Mouse (Mus musculus) neural tube, embryonic 14.5 days (tissue): ENCODE measurements around the gene Gmppb. TPM values are rescaled to one million over a fixed set of nuclear protein-coding genes. Genes with fewer than 3 reads are reported as not detected.

Experiments
- ATAC-seq: fragments of 200-750 bp; cut with Nextera tagmentation; 2 replicates; pipeline ENCODE4 v1.8.0; 2017; ENCODE audit warnings: low read depth, mild to moderate bottlenecking, moderate TSS enrichment, moderate library complexity
- H3K27ac ChIP-seq: fragments of 300-500 bp; sonication (generic); 2 replicates; pipeline ENCODE4 v1.5.1; 2014; ENCODE audit warnings: low read depth, mild to moderate bottlenecking, control low read depth, low read length, moderate library complexity, mixed read lengths
- H3K27me3 ChIP-seq: fragments of 300-500 bp; sonication (generic); 2 replicates; pipeline ENCODE4 v1.6.1; 2014; ENCODE audit warnings: low read length; ENCODE audit not compliant: control insufficient read depth, insufficient read depth
- H3K36me3 ChIP-seq: fragments of 300-500 bp; sonication (generic); 2 replicates; pipeline ENCODE4 v1.6.1; 2014; ENCODE audit warnings: low read length, mixed read lengths; ENCODE audit not compliant: control insufficient read depth, insufficient read depth
- H3K4me1 ChIP-seq: fragments of 300-500 bp; sonication (generic); 2 replicates; pipeline ENCODE4 v1.6.1; 2014; ENCODE audit warnings: low read length; ENCODE audit not compliant: control insufficient read depth, insufficient read depth
- H3K4me2 ChIP-seq: fragments of 300-500 bp; sonication (generic); 2 replicates; pipeline ENCODE4 v1.6.1; 2014; ENCODE audit warnings: mild to moderate bottlenecking, low read depth, low read length, control low read depth
- H3K4me3 ChIP-seq: fragments of 300-500 bp; sonication (generic); 2 replicates; pipeline ENCODE4 v1.5.1; 2014; ENCODE audit warnings: low read depth, low read length, control low read depth, mixed read lengths
- H3K9ac ChIP-seq: fragments of 300-500 bp; sonication (generic); replicated peaks from 2 replicates; pipeline ENCODE4 v1.6.1; 2014; ENCODE audit warnings: low read depth, mild to moderate bottlenecking, control low read depth, low read length, mixed read lengths
- H3K9me3 ChIP-seq: fragments of 300-500 bp; sonication (generic); 2 replicates; pipeline ENCODE4 v1.6.1; 2016; ENCODE audit warnings: low read length; ENCODE audit not compliant: control insufficient read depth
- WGBS: fragments of 180-500 bp; shearing (Covaris S2); extraction: QIAGEN DNeasy Blood & Tissue Kit; methylation state at CpG from one replicate; pipeline ENCODE4 v1.1.7; 2014; 5-methylcytosine and 5-hydroxymethylcytosine counted together
- polyA plus RNA-seq: library from polyadenylated mRNA; unstranded; fragments of >200 nt; fragmentation: Nextera tagmentation; extraction: Ambion mirVana; gene quantifications from 2 replicates; pipeline ENCODE4 v1.2.1, GENCODE M21; 2014

The Gmppb gene
- polyA plus RNA-seq, 1 experiment from 2014 or later: 19.5 TPM

DNA sequence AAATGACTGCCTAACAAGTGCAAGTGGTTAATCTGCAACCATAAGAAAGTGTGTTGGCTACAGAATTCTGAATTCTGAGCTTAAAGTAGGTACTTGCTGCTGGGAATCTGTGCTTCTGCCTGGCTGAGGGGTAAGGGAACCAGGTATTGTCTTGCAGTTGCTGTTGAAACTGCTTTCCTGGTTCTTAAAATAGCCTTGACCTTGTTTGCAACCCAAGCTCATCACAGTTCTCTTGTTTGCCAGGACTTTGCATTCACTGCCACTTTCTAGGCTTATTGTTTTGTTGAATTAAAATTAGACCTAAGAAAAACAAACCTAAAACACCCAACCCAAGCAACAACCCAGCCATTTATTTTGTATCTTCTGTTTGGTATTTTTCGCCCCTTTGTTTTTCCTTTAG lies 28.3 kb upstream of the Gmppb start:
- Histone ChIP-seq H3K4me1 (no peaks in the 10 kb centered on the region), H3K9ac (no peak overlapping the region), H3K27ac (no peak overlapping the region), H3K9me3 (no peaks in the 10 kb centered on the region), H3K4me3 (no peak overlapping the region), H3K27me3 (no peaks in the 10 kb centered on the region), H3K36me3 (peaks cover 8% of the 10 kb centered on the region; the same call in 1 of the 2 replicates), H3K4me2 (no peak overlapping the region)
- 94% methylated on average over 1 of the region's 1 CpGs for WGBS
- no peak for ATAC-seq

DNA sequence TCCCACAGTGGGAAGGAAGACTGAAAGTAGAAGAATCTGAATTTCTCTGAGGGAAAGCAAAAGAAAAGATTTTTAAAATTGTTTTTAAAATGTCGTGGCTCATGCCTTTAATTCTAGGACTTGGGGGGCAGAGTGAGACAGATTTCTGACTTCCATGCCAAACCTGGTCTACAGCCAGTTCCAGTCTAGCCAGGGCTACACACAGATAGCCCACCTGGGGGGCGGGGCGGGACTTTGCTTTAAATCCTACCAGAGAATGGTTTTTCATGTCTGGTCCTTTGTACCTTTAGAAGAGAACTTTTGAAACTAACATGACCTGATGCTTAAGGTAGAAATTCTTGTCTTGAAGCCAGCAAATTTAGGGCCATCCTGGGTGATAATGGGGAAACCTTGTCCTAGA lies 25.8 kb upstream of the Gmppb start:
- H3K9me3 ChIP-seq: no peaks in the 10 kb centered on the region
- H3K4me3 ChIP-seq: no peak overlapping the region
- peaks cover 14% of the 10 kb centered on the region for H3K36me3 ChIP-seq
- no peak overlapping the region for H3K27ac ChIP-seq
- no peak overlapping the region for H3K9ac ChIP-seq
- no peak for ATAC-seq
- no peaks in the 10 kb centered on the region for H3K4me1 ChIP-seq
- no peaks in the 10 kb centered on the region for H3K27me3 ChIP-seq
- no peak overlapping the region for H3K4me2 ChIP-seq
- 87% methylated on average over 3 of the region's 3 CpGs for WGBS

DNA sequence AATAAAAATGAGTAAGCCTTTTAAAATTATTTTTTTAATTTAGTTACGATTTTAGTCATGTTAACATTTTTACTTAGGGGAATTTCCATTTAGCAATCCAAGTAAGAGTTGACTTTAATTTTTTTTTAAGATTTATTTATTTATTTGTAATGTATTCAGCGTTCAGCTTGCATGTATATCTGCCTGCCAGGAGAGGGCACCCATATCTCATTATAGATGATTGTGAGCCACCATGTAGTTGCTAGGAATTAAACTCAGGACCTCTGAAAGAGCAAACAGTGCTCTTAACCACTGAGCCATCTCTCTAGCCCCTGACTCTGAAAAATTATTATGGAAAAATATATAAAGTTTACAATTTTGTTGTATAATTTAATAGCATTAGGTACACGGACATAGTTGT lies 22.5 kb upstream of the Gmppb start:
- no peak overlapping the region for H3K4me2 ChIP-seq
- no peaks in the 10 kb centered on the region for H3K9me3 ChIP-seq
- 92% methylated on average over 3 of the region's 3 CpGs for WGBS
- no peaks in the 10 kb centered on the region for H3K27me3 ChIP-seq
- H3K9ac ChIP-seq: no peak overlapping the region
- no peaks in the 10 kb centered on the region for H3K4me1 ChIP-seq
- H3K27ac ChIP-seq: no peak overlapping the region
- no peak overlapping the region for H3K4me3 ChIP-seq
- H3K36me3 ChIP-seq: peaks cover 14% of the 10 kb centered on the region
- ATAC-seq: no peak

DNA sequence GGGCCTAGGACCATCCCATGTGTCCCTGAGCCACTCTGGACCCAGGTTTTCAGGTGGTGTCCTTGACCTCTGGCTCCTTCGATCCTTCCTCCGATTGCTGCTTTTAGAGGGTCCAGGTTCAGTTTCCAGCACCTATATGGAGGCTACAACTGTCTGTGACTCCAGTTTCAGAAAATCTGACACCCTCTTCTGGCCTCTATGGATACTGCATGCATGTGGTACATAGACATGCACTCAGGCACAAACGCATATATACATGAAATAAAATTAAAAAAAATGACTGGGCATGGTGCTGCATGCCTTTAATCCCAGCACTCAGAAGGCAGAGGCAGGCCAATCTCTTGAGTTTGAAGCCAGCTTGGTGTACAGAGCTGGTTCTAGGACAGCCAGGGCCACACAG lies 21.2 kb upstream of the Gmppb start:
- H3K4me3 ChIP-seq: no peak overlapping the region
- 98% methylated on average over 3 of the region's 3 CpGs for WGBS
- no peak overlapping the region for H3K4me2 ChIP-seq
- H3K36me3 ChIP-seq: peaks cover 19% of the 10 kb centered on the region
- no peak for ATAC-seq
- H3K4me1 ChIP-seq: no peaks in the 10 kb centered on the region
- no peaks in the 10 kb centered on the region for H3K9me3 ChIP-seq
- H3K27ac ChIP-seq: no peak overlapping the region
- no peaks in the 10 kb centered on the region for H3K27me3 ChIP-seq
- H3K9ac ChIP-seq: no peak overlapping the region

DNA sequence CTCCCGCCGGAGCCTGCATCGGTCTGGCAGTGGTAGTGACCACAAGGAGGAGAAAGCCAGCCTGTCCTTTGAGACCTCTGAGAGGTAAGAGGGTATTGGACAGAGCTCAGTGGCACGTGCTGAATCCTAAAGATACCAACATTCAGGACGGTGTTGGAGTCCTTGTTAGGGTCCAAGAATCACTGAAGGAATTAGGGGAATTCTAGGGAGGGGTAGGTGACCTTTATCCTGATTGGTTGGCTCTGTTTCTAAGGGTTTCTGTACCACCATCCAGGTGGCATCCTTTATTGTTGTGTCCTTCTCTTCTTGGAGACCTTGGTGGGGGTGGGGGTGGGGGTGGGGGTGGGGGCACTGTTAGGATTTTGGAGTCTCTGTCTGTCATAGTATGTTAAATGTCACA lies 16.9 kb upstream of the Gmppb start:
- no peak overlapping the region for H3K4me2 ChIP-seq
- no peaks in the 10 kb centered on the region for H3K27me3 ChIP-seq
- H3K9ac ChIP-seq: no peak overlapping the region
- no peaks in the 10 kb centered on the region for H3K9me3 ChIP-seq
- ATAC-seq: no peak
- H3K4me3 ChIP-seq: no peak overlapping the region
- H3K27ac ChIP-seq: no peak overlapping the region
- H3K4me1 ChIP-seq: no peaks in the 10 kb centered on the region
- 96% methylated on average over 5 of the region's 5 CpGs for WGBS
- H3K36me3 ChIP-seq: peaks cover 19% of the 10 kb centered on the region

DNA sequence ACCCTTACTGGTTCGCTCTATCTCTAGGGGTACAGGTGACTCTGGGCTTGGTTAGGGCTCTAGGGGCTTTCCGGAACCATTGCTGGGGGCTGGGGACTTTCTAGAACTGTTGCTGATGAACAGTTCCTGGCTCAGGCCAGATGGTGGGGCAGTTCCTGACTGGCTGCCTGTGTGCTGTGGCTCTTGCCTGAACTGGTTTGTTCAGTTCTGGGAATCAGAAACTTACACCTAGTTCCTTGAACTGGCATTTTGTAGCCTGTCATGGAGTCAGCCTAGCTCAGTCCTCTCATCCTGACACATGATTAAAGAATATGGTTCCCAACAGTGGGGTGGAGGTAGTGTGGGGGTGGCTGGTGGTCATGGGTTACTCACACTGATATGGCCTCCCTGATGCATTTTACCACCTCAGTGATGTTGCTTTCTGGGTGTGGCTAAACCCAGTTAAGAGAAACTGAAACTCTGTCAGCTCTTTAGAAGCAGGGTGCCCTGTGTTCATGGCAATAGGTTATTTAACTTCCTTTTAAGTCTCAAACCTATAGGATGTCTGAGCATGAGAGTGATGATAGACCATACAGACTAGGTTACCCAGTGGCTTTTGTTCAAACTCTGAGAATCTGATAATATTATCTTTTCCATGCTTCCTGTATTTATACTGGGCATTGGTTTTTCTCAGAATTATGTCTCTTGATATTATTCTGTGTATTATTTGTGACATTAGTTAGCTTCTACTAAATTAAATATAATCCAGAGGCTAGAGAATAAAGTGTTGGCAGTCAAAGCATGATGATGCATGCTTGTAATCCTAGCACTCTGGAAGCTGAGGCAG lies 13.5 kb upstream of the Gmppb start:
- H3K4me1 ChIP-seq: no peaks in the 10 kb centered on the region
- peaks cover 27% of the 10 kb centered on the region for H3K36me3 ChIP-seq
- H3K4me3 ChIP-seq: no peak overlapping the region
- H3K9ac ChIP-seq: no peak overlapping the region
- no peaks in the 10 kb centered on the region for H3K27me3 ChIP-seq
- H3K4me2 ChIP-seq: no peak overlapping the region
- ATAC-seq: no peak
- 100% methylated on average over 2 of the region's 2 CpGs for WGBS
- no peaks in the 10 kb centered on the region for H3K9me3 ChIP-seq
- no peak overlapping the region for H3K27ac ChIP-seq

DNA sequence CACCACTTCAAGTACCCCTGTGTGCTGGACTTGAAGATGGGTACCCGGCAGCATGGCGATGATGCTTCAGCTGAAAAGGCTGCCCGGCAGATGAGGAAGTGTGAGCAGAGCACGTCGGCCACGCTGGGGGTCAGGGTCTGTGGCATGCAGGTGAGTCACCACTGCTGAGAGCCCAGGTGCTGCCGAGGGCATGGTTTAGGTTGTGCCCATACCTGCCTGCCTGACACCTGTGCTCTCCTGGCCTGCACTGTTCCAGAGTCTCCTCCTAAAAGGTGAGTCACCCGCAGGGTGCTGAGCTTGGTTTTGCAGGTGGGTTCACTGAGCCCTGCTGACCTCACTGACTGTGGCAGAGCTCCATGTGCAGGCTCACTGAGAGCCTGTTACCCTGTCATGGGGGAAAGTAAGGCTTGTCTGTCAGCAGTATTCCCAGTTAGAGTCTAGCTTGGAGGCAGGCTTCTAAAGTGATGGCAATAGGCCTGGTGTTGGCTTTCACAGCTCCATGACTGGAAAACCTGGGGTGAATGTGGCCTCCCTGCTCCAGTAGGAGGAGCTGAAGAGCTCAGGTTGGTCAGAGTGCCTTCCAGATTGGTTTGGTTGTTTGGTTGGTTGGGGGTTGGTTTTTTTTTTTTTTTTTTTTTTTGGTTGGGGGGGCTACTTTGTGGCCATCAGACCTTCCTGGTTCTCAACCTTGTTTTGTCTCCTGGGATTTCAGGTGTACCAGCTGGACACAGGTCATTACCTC lies 4.1 kb upstream of the Gmppb start:
- H3K4me2 ChIP-seq: no peak overlapping the region
- H3K4me3 ChIP-seq: no peak overlapping the region
- no peak for ATAC-seq
- 94% methylated on average over 8 of the region's 8 CpGs for WGBS
- H3K9me3 ChIP-seq: no peaks in the 10 kb centered on the region
- no peaks in the 10 kb centered on the region for H3K27me3 ChIP-seq
- H3K9ac ChIP-seq: no peak overlapping the region
- no peak overlapping the region for H3K27ac ChIP-seq
- H3K36me3 ChIP-seq: peaks cover 44% of the 10 kb centered on the region
- peaks cover 8% of the 10 kb centered on the region for H3K4me1 ChIP-seq

DNA sequence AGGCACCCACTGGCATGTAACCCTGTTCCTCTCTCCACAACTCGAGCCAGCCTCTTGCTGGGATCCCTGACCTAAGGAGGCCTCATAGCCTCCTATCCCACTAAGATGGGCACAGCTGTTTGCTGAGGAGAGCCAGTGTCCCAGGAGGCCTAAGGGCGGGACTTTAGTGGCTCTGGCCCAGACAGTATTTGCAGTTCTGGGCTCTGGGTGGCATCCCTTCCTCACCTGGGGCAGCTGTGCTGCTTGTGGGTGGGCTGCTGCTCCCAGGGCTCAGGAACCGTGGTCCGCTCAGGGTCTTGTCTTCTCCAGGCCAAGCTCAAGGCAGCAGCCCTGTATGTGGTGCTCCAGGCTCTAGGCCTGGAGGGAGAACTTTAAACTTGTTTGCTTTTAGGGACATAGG lies 2.5 kb upstream of the Gmppb start:
- Histone ChIP-seq H3K4me3 (no peak overlapping the region), H3K27me3 (no peaks in the 10 kb centered on the region), H3K9me3 (no peaks in the 10 kb centered on the region), H3K9ac (no peak overlapping the region), H3K4me2 (no peak overlapping the region), H3K36me3 (peaks cover 36% of the 10 kb centered on the region; the same call in 1 of the 2 replicates), H3K4me1 (peaks cover 11% of the 10 kb centered on the region), H3K27ac (no peak overlapping the region)
- WGBS: 91% methylated on average over 4 of the region's 4 CpGs
- no peak for ATAC-seq
